Mouse (Mus musculus): ENCODE data around the gene Slc8b1. TPM values are rescaled to one million over a fixed set of nuclear protein-coding genes. Genes with fewer than 3 reads are reported as not detected.

Gene Slc8b1
- total RNA-seq, 2 experiments from 2014 or later, result 22.7 to 30.9 TPM

- DNase-seq (ENCODE audit: low spot score in 2 of 2), result no peak
These were observed 13.8 kb downstream of the Slc8b1 start for GRCm38 (mm10) chr5:120524736-120525135.

DNA sequence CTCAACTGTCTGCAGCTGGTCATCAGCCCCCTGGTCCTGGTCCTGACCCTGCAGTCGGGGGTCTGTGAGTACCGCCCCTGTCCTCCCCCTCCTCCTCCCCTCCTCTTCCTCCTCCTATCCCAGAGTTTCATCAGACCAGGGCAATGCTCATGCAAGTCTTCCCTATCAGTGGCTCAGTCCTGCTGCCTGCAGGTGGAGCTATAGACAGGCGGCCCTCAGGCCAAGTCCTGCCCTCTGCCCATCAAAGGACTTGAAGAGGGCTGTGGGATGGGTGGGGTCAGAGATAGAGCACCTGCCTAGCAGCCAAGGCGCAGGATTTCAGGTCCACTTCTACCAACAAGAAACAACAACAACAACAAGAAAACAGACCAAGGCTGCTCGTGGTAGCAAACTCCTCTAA is 14.8 kb downstream of the Slc8b1 start:
- DNase-seq (ENCODE audit: low spot score in 2 of 2), result no peak

DNA sequence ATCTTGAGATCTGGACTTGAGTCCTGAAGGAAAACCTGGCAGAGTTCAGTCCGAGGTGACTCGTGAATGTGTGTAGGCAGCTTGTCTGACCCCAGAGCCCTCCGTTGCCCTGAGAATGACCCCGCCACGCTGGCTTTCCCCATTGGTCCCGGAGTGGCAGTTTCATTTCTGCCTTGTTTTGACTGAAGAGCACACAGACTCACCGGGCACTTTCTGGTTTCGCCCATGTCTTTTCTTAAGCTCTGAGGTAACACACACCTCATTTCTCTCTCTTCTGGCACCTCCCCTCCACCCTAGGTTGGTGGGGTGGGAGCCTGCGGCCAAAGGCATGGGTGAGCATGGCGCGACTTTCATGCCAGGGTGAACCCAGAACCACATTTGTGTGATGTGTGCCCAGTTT is 15.3 kb downstream of the Slc8b1 start:
- DNase-seq (ENCODE audit: low spot score in 2 of 2), result no peak

DNA sequence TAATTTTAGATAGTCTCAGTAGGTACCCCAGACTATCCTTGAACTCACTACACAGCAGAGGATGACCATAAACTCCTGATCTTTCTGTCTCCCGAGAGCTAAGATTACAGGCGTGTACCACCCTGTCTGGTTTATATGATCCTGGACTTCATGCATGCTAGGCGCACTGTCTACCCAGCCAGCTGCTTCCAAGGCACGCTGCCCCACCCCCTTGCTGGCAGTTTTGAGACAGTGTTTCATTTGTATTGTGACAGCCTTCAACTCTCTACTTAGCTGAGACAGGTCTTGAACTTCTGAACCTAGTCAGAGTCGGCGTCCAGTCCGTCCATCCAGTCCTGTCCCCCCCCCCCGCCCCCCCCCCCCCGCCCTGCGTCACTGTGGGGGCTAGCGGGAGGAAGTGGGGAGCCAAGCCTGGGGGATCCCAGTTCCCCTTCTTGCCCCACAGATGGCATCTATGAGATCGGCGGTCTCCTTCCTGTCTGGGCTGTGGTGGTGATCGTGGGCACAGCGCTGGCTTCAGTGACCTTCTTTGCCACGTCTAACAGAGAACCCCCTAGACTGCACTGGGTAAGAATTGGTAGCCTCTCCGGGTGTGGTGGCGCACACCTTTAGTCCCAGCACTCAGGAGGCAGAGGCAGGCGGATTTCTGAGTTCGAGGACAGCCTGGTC is 16.5 kb downstream of the Slc8b1 start:
- DNase-seq (ENCODE audit: low spot score in 2 of 2), result no peak

DNA sequence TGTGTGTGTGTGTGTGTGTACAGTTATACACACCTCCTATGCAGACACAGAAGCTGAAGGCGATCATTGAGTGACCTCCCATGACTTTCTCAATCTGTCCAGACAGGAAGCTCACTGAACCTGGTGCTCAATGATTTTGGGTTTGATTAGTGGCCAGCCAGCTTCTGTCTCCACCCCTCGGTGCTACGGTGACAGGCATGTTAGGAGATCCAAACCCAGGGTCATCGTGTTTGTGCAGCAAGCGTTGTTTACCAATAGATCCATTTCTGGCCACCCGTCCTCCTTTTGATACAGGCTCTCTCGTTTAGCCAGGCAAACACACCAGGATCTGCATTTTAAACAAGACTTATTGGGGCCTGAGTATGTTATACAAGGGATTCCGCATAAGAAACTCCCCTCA is 20.7 kb downstream of the Slc8b1 start:
- no peak for DNase-seq (ENCODE audit: low spot score in 2 of 2)

DNA sequence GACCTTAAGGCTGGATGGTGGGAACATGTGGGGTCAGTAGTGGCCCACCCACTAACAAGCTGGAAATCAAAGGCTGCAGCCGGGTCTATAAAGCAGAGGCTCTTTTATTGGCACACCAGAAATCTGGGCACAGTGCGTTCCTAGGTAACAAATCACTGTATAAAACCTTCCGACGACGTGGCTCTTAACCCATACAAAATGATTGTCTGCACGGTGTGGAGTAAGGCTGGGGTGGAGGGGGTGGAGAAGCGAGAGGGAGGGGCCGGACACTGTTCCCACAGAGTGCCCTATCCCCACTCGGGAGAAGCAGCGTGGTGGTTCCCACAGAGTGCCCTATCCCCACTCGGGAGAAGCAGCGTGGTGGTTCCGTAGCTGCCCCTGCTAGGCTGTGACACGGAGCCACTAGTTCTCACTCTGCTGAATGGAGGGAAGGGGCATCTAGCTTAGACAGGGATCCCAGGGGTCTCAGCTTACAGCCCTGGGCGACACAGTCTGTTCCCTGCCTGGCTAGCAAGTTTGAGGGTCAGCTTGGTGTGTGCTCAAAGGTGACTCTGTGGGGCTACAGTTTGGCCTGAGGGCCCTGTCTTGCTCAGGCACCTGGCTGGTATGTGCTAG is 23.2 kb downstream of the Slc8b1 start:
- DNase-seq (ENCODE audit: low spot score in 2 of 2), result no peak

GRCm38 (mm10) chr5:120534686-120535075 is 23.7 kb downstream of the Slc8b1 start:
- no peak for DNase-seq (ENCODE audit: low spot score in 2 of 2)

DNA sequence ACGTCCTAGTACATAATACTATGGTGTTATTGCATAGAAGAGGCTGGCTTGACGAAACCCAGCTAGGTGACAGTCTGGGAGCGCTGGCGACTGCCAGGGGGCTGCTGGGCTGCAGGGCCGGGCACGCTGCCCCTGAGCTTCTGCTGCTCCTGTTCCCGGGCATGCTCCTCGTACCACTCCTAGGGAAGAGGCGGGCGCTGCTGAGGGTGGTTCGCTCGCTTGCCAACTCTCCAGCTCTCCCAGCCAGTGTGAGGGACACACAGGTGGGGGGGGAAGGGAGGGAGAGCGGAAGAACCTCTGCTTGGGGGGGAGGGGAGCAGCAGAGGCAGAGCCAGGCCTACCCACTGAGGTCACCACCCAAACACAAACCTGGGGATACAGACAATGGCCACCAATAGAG is 25.1 kb downstream of the Slc8b1 start:
- no peak for DNase-seq (ENCODE audit: low spot score in 2 of 2)

DNA sequence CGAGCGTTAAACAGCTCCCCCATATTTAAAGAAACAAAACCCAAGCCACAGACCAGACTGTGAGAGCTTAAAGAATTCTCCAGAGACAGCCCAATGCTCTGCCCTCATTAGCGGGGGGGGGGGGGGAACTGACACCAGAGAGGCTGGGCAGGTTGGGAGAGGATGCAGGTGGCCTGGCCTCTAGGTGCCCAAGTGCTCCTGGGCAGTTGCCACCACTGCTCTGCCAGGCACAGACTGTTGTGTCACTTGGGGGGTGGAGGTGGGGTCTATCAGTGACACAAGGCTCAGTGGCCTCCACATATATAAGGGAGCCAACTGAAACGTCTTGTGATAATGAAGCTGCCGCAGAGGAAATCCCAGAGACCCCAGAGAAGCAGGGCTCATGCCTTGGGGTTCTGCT is 25.7 kb downstream of the Slc8b1 start:
- DNase-seq (ENCODE audit: low spot score in 2 of 2), result no peak

- no peak for DNase-seq (ENCODE audit: low spot score in 2 of 2)
These were observed 37.4 kb downstream of the Slc8b1 start for GRCm38 (mm10) chr5:120548236-120548850.

DNA sequence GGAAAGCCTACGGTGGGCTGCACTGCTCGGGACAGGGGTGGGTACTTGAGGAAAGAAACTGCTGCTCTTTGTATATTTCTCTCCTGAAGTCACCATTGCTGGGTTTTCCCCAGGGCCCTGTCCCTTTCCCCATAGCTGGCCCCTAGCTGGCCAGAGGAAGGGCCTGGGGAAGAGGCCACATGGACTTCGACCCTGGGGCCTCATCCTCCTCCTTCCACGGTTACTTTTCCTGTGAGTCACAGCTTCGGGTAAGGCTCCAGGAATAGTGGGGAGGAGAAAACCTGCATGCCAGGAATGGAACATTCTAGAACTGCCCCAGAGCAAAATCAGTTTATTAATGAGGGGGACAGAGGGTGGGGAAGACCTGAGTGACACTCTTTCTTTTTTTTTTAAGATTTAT is 39.2 kb downstream of the Slc8b1 start:
- DNase-seq (ENCODE audit: low spot score in 2 of 2), result no peak

GRCm38 (mm10) chr5:120550673-120551072 is 39.7 kb downstream of the Slc8b1 start:
- no peak for DNase-seq (ENCODE audit: low spot score in 2 of 2)

- DNase-seq (ENCODE audit: low spot score in 2 of 2), result no peak
These were observed 44.9 kb downstream of the Slc8b1 start for GRCm38 (mm10) chr5:120555871-120556270.

DNA sequence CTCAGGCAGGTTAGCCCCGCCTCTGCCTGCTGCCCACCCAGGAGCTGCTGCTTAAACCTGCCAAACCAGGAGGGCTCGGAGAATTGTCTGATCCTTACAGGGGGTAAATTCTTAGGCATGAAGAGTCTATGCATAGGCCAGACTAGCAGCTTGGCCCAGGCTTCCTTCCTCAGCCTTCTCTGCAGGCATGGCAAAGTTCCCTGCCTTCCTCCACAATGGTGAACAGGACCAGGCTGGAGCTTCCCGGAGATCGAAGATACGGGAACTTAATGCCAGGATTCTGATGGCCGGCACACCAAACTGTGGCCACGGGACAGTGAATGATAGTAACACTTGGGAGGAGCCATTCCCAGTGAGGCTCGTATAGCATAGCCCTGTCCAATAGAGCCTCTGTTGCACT is 47.1 kb downstream of the Slc8b1 start:
- DNase-seq (ENCODE audit: low spot score in 2 of 2), result no peak

- DNase-seq (ENCODE audit: low spot score in 2 of 2), result no peak
These were observed 47.8 kb downstream of the Slc8b1 start for GRCm38 (mm10) chr5:120558762-120559161.

DNA sequence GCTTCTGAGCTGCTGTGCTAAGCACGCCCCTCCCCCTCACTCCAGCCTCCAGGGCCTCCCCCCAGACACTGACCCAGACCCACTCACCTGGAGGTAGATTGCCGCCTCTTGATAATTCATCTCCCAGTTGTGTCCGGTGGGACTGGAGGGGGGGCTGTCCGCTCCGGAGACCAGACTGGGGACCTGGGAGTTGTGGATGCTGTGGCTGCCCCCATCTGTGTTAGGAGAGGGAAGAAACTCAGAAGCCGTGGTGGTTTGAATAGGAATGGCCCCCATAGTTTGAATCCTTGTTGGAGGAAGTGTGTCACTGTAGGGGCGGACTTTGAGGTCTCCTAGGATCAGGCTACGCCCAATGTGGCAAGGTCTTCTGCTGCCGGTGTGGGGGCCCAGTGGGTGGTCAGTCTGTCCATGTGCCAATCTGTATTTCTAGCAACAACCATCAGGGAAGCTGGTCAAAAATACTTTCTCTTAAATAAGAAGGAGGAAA is 49.2 kb downstream of the Slc8b1 start:
- no peak for DNase-seq (ENCODE audit: low spot score in 2 of 2)

DNA sequence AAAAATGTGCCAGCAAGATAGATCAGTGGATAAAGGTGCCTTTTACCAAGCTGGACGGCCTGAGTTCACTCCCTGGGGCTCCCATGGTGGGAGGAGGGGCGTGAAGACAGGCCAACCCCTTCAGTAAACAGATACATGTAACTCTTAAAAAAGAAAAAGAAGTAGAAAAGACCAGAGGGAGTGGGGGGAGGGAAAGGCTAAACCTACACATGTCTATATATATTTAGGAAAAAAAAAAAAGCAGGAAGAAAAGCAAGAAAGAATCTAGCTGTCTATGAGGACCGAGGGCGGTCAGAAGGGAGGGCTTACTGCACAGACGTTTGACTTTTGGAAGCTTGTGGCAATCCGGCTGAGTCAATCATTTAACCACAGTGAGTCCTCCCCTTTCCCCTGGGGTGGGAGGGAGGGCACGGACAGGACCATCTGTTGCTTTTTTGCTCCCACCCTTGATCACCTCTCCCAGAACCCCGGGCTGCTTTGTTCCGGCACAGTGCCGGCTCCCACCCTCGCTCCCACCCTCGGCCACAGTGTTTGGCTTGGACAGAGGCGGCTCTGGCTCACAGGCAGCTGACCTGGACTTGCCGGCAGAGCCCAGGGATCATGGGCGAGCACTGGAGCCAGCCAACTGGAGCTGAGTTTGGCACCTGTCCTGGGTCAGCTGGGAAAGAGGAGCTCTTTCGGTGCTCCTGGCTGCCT is 49.8 kb downstream of the Slc8b1 start:
- peak; percentile 53 to 85 for DNase-seq (ENCODE audit: low spot score in 2 of 2)

GRCm38 (mm10) chr5:120562956-120563913 is 52.3 kb downstream of the Slc8b1 start:
- peak; percentile 62 to 78 for DNase-seq (ENCODE audit: low spot score in 2 of 2)

GRCm38 (mm10) chr5:120563914-120564311 is 52.9 kb downstream of the Slc8b1 start:
- no peak for DNase-seq (ENCODE audit: low spot score in 2 of 2)

- no peak for DNase-seq (ENCODE audit: low spot score in 2 of 2)
These were observed 54.4 kb downstream of the Slc8b1 start for GRCm38 (mm10) chr5:120565171-120565905.
